Mouse (Mus musculus) mesoderm, embryonic 11.5 days (tissue): ENCODE measurements around the gene Mtfp1.

Experiments
- DNase-seq: peaks from one replicate; pipeline ENCODE4 v3.0.0-alpha.2; 2012; ENCODE audit warnings: low read depth, low spot score

Mtfp1 gene

GRCm38 (mm10) chr11:4083316-4084078 lies 11.7 kb downstream of the Mtfp1 start:
- DNase-seq = peak; percentile 83

GRCm38 (mm10) chr11:4080219-4080618 lies 15.0 kb downstream of the Mtfp1 start:
- peak; percentile 78 for DNase-seq

DNA sequence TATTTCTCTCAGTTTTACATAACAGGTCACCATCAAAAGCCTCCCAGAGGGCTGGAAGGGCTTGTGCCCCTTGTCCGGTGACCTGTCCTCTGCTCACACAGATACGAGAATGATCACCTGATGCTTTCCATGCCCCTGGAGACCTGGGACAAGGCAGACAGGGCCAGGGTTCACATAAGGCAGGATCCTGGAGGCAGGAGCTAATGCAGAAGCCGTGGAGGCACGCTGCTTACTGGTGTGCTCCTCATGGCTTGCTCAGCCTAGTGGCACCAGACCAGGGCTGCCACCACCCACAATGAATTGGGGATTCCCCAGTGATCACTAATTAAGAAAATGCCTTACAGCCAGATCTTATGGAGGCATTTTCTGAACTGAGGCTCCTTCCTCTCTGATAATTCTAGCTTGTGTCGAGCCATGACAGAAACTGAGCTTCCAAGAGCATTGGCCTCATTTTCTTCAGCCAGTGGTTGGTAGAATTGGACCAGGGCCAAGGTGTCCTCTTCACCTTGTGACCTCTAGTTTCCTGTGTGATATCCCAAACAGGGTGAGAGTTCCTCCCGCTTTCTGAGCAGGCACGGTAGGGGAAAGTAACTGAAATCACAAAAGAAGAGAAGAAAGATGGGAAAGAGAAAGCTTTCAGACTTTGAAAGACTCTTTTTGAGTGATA lies 16.8 kb downstream of the Mtfp1 start:
- no peak for DNase-seq

DNA sequence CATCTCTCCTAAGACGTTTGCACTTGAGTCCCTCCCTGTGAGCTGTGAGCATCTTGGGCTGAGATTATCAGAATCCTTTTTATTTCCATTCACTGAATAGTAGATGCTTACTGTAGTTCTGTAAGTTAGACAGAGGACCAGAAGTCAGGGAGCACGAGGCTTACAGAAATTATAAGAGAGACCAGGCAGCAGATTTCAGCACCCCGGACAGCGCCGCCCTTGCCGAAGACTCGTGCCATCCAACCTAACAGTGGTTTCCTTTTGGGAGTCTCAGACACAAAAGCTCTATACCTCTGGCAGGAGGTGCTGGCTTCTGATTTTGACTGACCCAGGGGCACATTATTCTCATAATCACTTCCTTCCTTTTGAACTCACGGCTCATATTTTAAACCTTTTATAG lies 18.6 kb downstream of the Mtfp1 start:
- peak; percentile 74 for DNase-seq

GRCm38 (mm10) chr11:4069664-4070063 lies 25.6 kb downstream of the Mtfp1 start:
- DNase-seq = no peak

DNA sequence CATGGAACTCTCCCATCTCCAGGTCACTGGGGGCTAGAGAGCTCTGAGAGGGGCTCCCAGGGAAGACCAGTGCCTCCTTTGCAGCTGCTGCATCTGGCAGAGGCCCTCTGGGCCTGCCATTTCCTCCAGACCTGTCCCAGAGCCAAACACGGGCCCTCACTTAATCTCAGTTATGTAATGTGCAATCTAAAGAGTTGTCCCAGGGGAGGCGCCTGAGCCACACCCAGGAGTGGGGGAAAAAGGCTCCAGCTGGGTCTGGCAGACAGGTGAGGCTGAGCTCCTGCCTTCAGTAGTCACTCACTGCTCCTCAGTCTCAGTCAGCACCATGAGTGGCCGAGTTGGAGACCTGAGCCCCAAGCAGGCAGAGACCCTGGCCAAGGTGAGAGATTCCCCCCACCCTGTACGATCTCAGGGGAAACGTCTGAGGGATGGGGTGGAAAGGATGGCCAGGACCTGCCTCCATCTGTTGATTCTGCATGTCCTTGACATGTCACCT lies 30.6 kb downstream of the Mtfp1 start, which contains the start of gene Sec14l3:
Gene Sec14l3, plus strand, starts transcription at position 215 of the 496 bp plus-strand sequence.
- DNase-seq = no peak

- DNase-seq = no peak
Measured at GRCm38 (mm10) chr11:4062981-4063380, 32.3 kb downstream of the Mtfp1 start.

GRCm38 (mm10) chr11:4062523-4062922 lies 32.7 kb downstream of the Mtfp1 start:
- DNase-seq = no peak

- DNase-seq = no peak
Measured at GRCm38 (mm10) chr11:4060866-4061575, 34.2 kb downstream of the Mtfp1 start.

- DNase-seq = peak; percentile 85
Measured at GRCm38 (mm10) chr11:4053586-4053985, 41.7 kb downstream of the Mtfp1 start.

DNA sequence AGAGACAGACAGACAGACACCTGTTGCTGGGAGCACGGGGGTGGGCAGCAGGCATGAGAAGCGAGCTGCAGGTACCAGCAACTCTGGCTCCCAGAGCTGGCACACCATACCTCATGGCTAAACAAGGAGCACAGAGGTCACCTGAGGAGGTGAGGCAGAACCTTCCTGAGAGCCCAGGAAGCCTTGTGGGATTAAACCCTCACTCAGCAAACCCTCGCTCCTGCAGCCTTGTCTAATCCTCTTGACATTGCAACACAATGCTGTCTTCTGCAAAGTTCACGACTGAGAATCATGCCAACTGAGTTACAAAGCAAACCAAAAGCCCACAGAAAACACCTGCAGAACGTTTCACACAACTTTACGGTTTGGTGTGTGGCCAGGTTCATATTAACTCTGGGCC lies 46.8 kb downstream of the Mtfp1 start:
- no peak for DNase-seq

GRCm38 (mm10) chr11:4047766-4048165 lies 47.5 kb downstream of the Mtfp1 start:
- no peak for DNase-seq

- DNase-seq = no peak
Measured at GRCm38 (mm10) chr11:4046526-4046925, 48.7 kb downstream of the Mtfp1 start.

DNA sequence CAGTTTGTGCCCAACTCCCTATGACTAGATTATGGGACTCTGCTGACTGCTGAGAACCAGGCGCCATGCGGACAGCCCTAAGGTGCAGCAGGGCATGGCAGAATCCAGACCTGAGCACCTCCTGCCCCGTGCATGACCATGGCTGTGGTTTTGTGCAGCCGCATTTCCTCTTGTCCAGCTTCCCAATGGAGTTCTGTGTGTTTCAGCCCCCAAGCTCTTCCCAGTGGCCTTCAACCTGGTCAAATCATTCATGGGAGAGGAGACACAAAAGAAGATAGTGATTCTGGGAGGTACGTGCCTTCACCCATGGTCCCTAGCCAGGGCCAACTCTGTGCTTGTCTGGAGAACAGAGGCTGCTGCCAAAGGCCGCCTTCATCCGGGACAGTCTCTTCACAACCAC lies 52.2 kb downstream of the Mtfp1 start:
- DNase-seq = no peak
